Mouse (Mus musculus) midbrain, embryonic 10.5 days (tissue): ENCODE results near the gene Huwe1. TPM values are rescaled to one million over a fixed set of nuclear protein-coding genes. Genes with fewer than 3 reads are reported as not detected.

ENCODE experiments used
- DNase-seq: peaks from one replicate; pipeline ENCODE4 v3.0.0-alpha.2; 2017; ENCODE audit warnings: low spot score
- H3K27ac ChIP-seq: fragments of 300-500 bp; sonication (generic); replicated peaks from 2 replicates; pipeline ENCODE4 v1.5.1; 2016; ENCODE audit warnings: mild to moderate bottlenecking
- H3K27me3 ChIP-seq: fragments of 300-500 bp; sonication (generic); 2 replicates; pipeline ENCODE4 v1.6.1; 2016; ENCODE audit warnings: low read depth, mild to moderate bottlenecking; ENCODE audit not compliant: poor library complexity, severe bottlenecking
- H3K36me3 ChIP-seq: fragments of 300-500 bp; sonication (generic); 2 replicates; pipeline ENCODE4 v1.6.1; 2016; ENCODE audit warnings: mild to moderate bottlenecking, moderate library complexity
- H3K4me1 ChIP-seq: fragments of 300-500 bp; sonication (generic); 2 replicates; pipeline ENCODE4 v1.6.1; 2016
- H3K4me3 ChIP-seq: fragments of 300-500 bp; sonication (generic); 2 replicates; pipeline ENCODE4 v1.5.1; 2016; ENCODE audit warnings: mild to moderate bottlenecking, moderate library complexity
- H3K9me3 ChIP-seq: fragments of 300-500 bp; sonication (generic); replicated peaks from 2 replicates; pipeline ENCODE4 v1.6.1; 2016; ENCODE audit warnings: mild to moderate bottlenecking
- WGBS: fragments of 180-500 bp; shearing (Covaris S2); methylation state at CpG from one replicate; pipeline ENCODE4 v1.1.7; 2016; 5-methylcytosine and 5-hydroxymethylcytosine counted together
- polyA plus RNA-seq: library from polyadenylated mRNA; unstranded; fragments of >200 nt; fragmentation: Nextera tagmentation; extraction: Ambion mirVana; gene quantifications from 2 replicates; pipeline ENCODE4 v1.2.1, GENCODE M21; 2016

Huwe1 gene
- polyA plus RNA-seq, result 46.9 and 52.9 TPM in 2 replicates

- Histone ChIP-seq H3K36me3 (peaks cover 7% of the 10 kb centered on the region), H3K27ac (peak within 1 kb of the TSS; percentile 94), H3K4me1 (peaks cover 7% of the 10 kb centered on the region; the same call in 1 of the 2 replicates), H3K4me3 (peak within 1 kb of the TSS; percentile 64), H3K9me3 (no peaks in the 10 kb centered on the region; the same call in 1 of the 2 replicates), H3K27me3 (peaks cover 57% of the 10 kb centered on the region)
- 17% methylated on average over 34 of the region's 36 CpGs for WGBS
- peak; percentile 78 for DNase-seq
These were observed at the start of gene Huwe1 for GRCm38 (mm10) chrX:151800701-151801511. TSS of gene Huwe1 (plus strand) at chrX:151800807.

GRCm38 (mm10) chrX:151780348-151780747, 20.3 kb upstream of the Huwe1 start:
- 88% methylated on average over 1 of the region's 1 CpGs for WGBS
- H3K27ac ChIP-seq, result no peak overlapping the region

DNA sequence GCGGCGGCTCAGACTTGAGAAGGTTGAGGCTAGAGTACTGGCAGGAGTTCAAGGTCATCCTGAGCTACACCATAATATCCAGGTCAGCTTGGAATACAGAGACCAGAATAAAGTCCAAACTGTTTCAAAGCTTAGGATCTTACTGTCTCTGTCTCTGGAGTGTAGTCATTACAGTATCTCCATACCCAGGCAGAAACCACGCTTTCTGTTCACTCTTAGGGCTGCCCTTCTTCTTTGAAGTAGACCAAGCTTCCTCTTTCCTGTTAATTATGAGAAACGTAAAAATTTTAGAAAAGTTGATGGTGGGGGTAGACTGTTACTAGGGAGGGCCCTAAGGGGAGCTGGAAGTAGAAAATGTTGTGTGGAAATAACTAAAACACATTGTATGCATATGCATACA, 17.7 kb upstream of the Huwe1 start:
- no peak for DNase-seq
- 87% methylated on average over 4 of the region's 4 CpGs for WGBS
- peaks cover 48% of the 10 kb centered on the region for H3K27me3 ChIP-seq
- H3K4me3 ChIP-seq, result no peak overlapping the region
- no peaks in the 10 kb centered on the region for H3K4me1 ChIP-seq
- H3K9me3 ChIP-seq, result no peaks in the 10 kb centered on the region
- no peaks in the 10 kb centered on the region for H3K36me3 ChIP-seq
- no peak overlapping the region for H3K27ac ChIP-seq

More at GRCm38 (mm10) chrX:151780348-151780747, 20.3 kb upstream of the Huwe1 start:
- Histone ChIP-seq H3K36me3 (no peaks in the 10 kb centered on the region), H3K9me3 (no peaks in the 10 kb centered on the region), H3K4me3 (no peak overlapping the region), H3K27me3 (peaks cover 40% of the 10 kb centered on the region), H3K4me1 (no peaks in the 10 kb centered on the region)
- DNase-seq, result no peak

DNA sequence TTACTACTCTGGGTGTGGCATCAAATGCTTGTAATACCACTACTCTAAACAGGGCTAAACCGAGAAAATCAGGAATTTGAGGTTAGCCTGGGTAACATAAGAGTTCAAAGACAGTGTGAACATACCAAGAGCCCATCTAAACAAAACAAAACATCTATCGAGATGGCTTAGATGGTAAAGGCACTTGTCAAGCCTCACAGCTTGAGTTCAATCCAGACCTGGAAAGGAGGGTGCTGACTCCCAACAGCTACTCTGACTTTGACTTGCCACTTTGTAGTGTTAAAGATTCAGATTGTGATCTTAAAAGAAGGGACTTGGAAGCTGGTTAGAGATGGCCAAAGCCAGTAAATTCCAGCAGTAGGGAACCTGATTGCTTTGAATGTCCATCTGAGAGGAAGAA, 7.8 kb upstream of the Huwe1 start:
- H3K36me3 ChIP-seq, result no peaks in the 10 kb centered on the region
- WGBS, result 48% methylated on average over 2 of the region's 2 CpGs
- no peaks in the 10 kb centered on the region for H3K4me1 ChIP-seq

DNA sequence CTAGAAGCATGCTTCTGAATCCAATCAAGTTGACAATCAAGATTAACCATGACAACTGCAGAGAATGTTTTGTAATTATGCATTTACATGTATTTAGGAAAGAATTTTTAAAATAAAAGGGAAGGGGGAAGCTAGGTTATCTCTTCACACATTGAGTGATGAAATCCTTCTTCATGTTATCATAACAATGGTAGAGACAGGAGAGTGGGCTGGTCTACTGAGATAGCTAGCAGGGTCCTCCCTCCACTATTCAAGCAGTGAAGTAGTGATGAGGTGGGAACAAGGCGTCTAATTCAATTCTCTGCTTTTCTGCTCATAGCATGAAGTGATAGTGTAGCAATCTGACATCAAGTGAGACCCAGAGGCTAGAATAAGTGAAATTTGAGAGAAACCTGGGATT, 2.6 kb upstream of the Huwe1 start:
- H3K9me3 ChIP-seq, result no peaks in the 10 kb centered on the region
- DNase-seq, result no peak
- no peak overlapping the region for H3K27ac ChIP-seq
- H3K27me3 ChIP-seq, result peaks cover 68% of the 10 kb centered on the region
- no peaks in the 10 kb centered on the region for H3K36me3 ChIP-seq
- no peaks in the 10 kb centered on the region for H3K4me1 ChIP-seq
- WGBS, result 60% methylated on average over 1 of the region's 1 CpGs
- H3K4me3 ChIP-seq, result no peak overlapping the region

More for the DNA sequence above, 7.8 kb upstream of the Huwe1 start:
- peaks cover 56% of the 10 kb centered on the region for H3K27me3 ChIP-seq
- no peak overlapping the region for H3K27ac ChIP-seq
- no peak overlapping the region for H3K4me3 ChIP-seq
- no peak for DNase-seq
- no peaks in the 10 kb centered on the region for H3K9me3 ChIP-seq

GRCm38 (mm10) chrX:151802328-151802955, 1.8 kb downstream of the Huwe1 start:
- Histone ChIP-seq H3K27me3 (peaks cover 45% of the 10 kb centered on the region), H3K36me3 (peaks cover 18% of the 10 kb centered on the region), H3K4me3 (peak overlapping the region; percentile 64), H3K9me3 (no peaks in the 10 kb centered on the region; the same call in 1 of the 2 replicates), H3K27ac (peak overlapping the region; percentile 94), H3K4me1 (peaks cover 7% of the 10 kb centered on the region; the same call in 1 of the 2 replicates)
- DNase-seq, result peak; percentile 11
- 23% methylated on average over 13 of the region's 13 CpGs for WGBS

- Histone ChIP-seq H3K27me3 (peaks cover 38% of the 10 kb centered on the region), H3K4me1 (peaks cover 7% of the 10 kb centered on the region; the same call in 1 of the 2 replicates), H3K4me3 (peak overlapping the region; percentile 64), H3K9me3 (no peaks in the 10 kb centered on the region; the same call in 1 of the 2 replicates), H3K36me3 (peaks cover 23% of the 10 kb centered on the region), H3K27ac (peak overlapping the region; percentile 94)
- WGBS, result 17% methylated on average over 77 of the region's 77 CpGs
- DNase-seq, result peak; percentile 90
These were observed 2.6 kb downstream of the Huwe1 start for GRCm38 (mm10) chrX:151802956-151803776.

DNA sequence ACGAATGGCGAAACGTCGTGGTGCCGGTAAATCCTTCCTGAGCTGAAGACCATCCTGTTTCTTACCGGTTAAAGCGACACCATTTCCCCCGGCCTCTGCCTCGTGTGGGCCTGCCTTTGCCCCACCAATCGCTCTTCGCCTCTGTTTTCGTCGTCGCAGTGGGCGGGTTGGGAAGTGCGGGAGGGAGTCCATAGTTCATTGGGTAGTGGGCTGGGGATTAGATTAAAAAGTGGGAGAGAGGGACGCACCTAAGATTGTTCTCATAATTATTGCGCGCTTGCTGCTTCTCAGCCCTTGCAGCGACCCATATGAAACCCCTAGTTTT, 3.1 kb downstream of the Huwe1 start:
- H3K36me3 ChIP-seq, result peaks cover 27% of the 10 kb centered on the region
- WGBS, result 16% methylated on average over 20 of the region's 20 CpGs
- peaks cover 7% of the 10 kb centered on the region; the same call in 1 of the 2 replicates for H3K4me1 ChIP-seq
- peaks cover 33% of the 10 kb centered on the region for H3K27me3 ChIP-seq
- no peak for DNase-seq
- peak overlapping the region; percentile 64 for H3K4me3 ChIP-seq
- H3K27ac ChIP-seq, result peak overlapping the region; percentile 94
- H3K9me3 ChIP-seq, result no peaks in the 10 kb centered on the region; the same call in 1 of the 2 replicates

GRCm38 (mm10) chrX:151804388-151804787, 3.8 kb downstream of the Huwe1 start:
- WGBS, result 30% methylated on average over 9 of the region's 9 CpGs
- peaks cover 32% of the 10 kb centered on the region for H3K36me3 ChIP-seq
- H3K4me1 ChIP-seq, result peaks cover 7% of the 10 kb centered on the region; the same call in 1 of the 2 replicates
- H3K27me3 ChIP-seq, result peaks cover 27% of the 10 kb centered on the region
- DNase-seq, result peak; percentile 10
- H3K27ac ChIP-seq, result peak overlapping the region; percentile 94
- H3K9me3 ChIP-seq, result no peaks in the 10 kb centered on the region; the same call in 1 of the 2 replicates
- peak overlapping the region; percentile 64 for H3K4me3 ChIP-seq

GRCm38 (mm10) chrX:151811481-151811880, 10.9 kb downstream of the Huwe1 start:
- peaks cover 63% of the 10 kb centered on the region for H3K36me3 ChIP-seq
- H3K9me3 ChIP-seq, result no peaks in the 10 kb centered on the region
- 90% methylated on average over 6 of the region's 6 CpGs for WGBS
- no peaks in the 10 kb centered on the region for H3K4me1 ChIP-seq
- no peak for DNase-seq
- H3K27ac ChIP-seq, result no peak overlapping the region
- H3K27me3 ChIP-seq, result peaks cover 52% of the 10 kb centered on the region
- H3K4me3 ChIP-seq, result no peak overlapping the region

- no peak for DNase-seq
- no peak overlapping the region for H3K4me3 ChIP-seq
- H3K4me1 ChIP-seq, result no peaks in the 10 kb centered on the region
- H3K27ac ChIP-seq, result no peak overlapping the region
- peaks cover 62% of the 10 kb centered on the region for H3K27me3 ChIP-seq
- no peaks in the 10 kb centered on the region for H3K9me3 ChIP-seq
- H3K36me3 ChIP-seq, result peaks cover 48% of the 10 kb centered on the region
- 89% methylated on average over 1 of the region's 1 CpGs for WGBS
These were observed 13.0 kb downstream of the Huwe1 start for GRCm38 (mm10) chrX:151813656-151814055.

DNA sequence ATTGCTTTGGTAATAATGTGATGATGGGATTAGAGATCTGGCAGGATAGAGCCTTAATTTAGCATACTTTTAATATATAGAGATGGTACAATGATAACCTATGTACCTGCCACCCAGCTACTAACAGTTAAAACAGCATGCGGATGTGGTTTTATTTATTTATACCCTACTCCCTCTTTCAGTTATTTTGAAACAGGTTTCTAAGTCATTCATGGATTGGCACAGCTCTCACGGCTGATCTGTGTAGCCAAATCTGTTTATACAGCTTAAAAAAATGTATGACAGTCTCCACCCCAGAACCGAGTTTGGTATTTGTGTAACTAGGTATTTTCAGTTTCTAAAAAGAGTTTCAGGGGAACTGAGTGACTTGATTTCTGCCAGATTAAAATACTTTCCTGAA, 17.1 kb downstream of the Huwe1 start:
- WGBS, result 90% methylated on average over 3 of the region's 3 CpGs

More for the DNA sequence above, 17.1 kb downstream of the Huwe1 start:
- H3K36me3 ChIP-seq, result peaks cover 24% of the 10 kb centered on the region
- H3K4me3 ChIP-seq, result no peak overlapping the region
- DNase-seq, result no peak
- H3K27ac ChIP-seq, result no peak overlapping the region
- peaks cover 62% of the 10 kb centered on the region for H3K27me3 ChIP-seq
- H3K4me1 ChIP-seq, result no peaks in the 10 kb centered on the region
- H3K9me3 ChIP-seq, result no peaks in the 10 kb centered on the region
